Mouse (Mus musculus) forebrain, postnatal 0 days (tissue): ENCODE data around the gene Mecr. TPM values are rescaled to one million over a fixed set of nuclear protein-coding genes. Genes with fewer than 3 reads are reported as not detected.
A peak's percentile ranks its signal among the peaks of the same experiment; 100 is the strongest.

Source experiments
- ATAC-seq: fragments of 200-750 bp; cut with Nextera tagmentation; 2 replicates; pipeline ENCODE4 v1.8.0; 2017; ENCODE audit warnings: mild to moderate bottlenecking, moderate library complexity
- DNase-seq: peaks from one replicate; pipeline ENCODE4 v3.0.0-alpha.2; 2015
- H3K27ac ChIP-seq: fragments of 300-500 bp; sonication (generic); 2 replicates; pipeline ENCODE4 v1.5.1; 2014; ENCODE audit warnings: low read depth, mild to moderate bottlenecking, antibody characterized with exemption, low read length, moderate library complexity, mixed read lengths
- H3K27me3 ChIP-seq: fragments of 300-500 bp; sonication (generic); 2 replicates; pipeline ENCODE4 v1.6.1; 2014; ENCODE audit warnings: mild to moderate bottlenecking, low read length, mixed read lengths; ENCODE audit not compliant: insufficient read depth
- H3K36me3 ChIP-seq: fragments of 300-500 bp; sonication (generic); 2 replicates; pipeline ENCODE4 v1.6.1; 2014; ENCODE audit warnings: mild to moderate bottlenecking, moderate library complexity; ENCODE audit not compliant: insufficient read depth
- H3K4me1 ChIP-seq: fragments of 300-500 bp; sonication (generic); 2 replicates; pipeline ENCODE4 v1.6.1; 2014; ENCODE audit warnings: antibody characterized with exemption; ENCODE audit not compliant: insufficient read depth
- H3K4me2 ChIP-seq: fragments of 300-500 bp; sonication (generic); 2 replicates; pipeline ENCODE4 v1.6.1; 2014; ENCODE audit warnings: low read depth, mild to moderate bottlenecking, moderate library complexity
- H3K4me3 ChIP-seq: fragments of 300-500 bp; sonication (generic); 2 replicates; pipeline ENCODE4 v1.5.1; 2014; ENCODE audit warnings: low read depth, low read length, mixed read lengths
- H3K9ac ChIP-seq: fragments of 300-500 bp; sonication (generic); 2 replicates; pipeline ENCODE4 v1.6.1; 2014; ENCODE audit warnings: mild to moderate bottlenecking
- H3K9me3 ChIP-seq: fragments of 300-500 bp; sonication (generic); 2 replicates; pipeline ENCODE4 v1.6.1; 2016; ENCODE audit warnings: low read length
- CTCF ChIP-seq: sonication (generic); IDR thresholded peaks from 2 replicates; pipeline ENCODE4 v1.5.1; 2016; ENCODE audit warnings: antibody characterized with exemption, control low read depth, low read depth
- WGBS: fragments of 180-500 bp; shearing (Covaris S2); extraction: QIAGEN DNeasy Blood & Tissue Kit; methylation state at CpG from one replicate; pipeline ENCODE4 v1.1.7; 2014; 5-methylcytosine and 5-hydroxymethylcytosine counted together
- polyA plus RNA-seq: library from polyadenylated mRNA; unstranded; fragments of >200 nt; fragmentation: Nextera tagmentation; extraction: Ambion mirVana; gene quantifications from 2 replicates; pipeline ENCODE4 v1.2.1, GENCODE M21; 2015
- total RNA-seq: library from RNA; depleted of rRNA; stranded (reverse); fragments of >200 nt; gene quantifications from 2 replicates; pipeline ENCODE4 v1.2.3, GENCODE M21; 2014

Gene Mecr
- total and polyA plus RNA-seq, 2 experiments from 2014 or later = 20.3 to 31.8 TPM

GRCm38 (mm10) chr4:131805255-131805654, 38.0 kb upstream of the Mecr start:
- no peaks in the 10 kb centered on the region for H3K36me3 ChIP-seq
- H3K9ac ChIP-seq = no peak overlapping the region
- H3K4me2 ChIP-seq = no peak overlapping the region
- no peak for DNase-seq
- H3K27ac ChIP-seq = no peak overlapping the region
- H3K4me1 ChIP-seq = no peaks in the 10 kb centered on the region
- 76% methylated on average over 3 of the region's 3 CpGs for WGBS
- no peaks in the 10 kb centered on the region for H3K27me3 ChIP-seq
- no peak overlapping the region for H3K4me3 ChIP-seq
- no peak for TF ChIP-seq CTCF
- no peak for ATAC-seq
- no peaks in the 10 kb centered on the region for H3K9me3 ChIP-seq

- H3K9me3 ChIP-seq = no peaks in the 10 kb centered on the region
- ATAC-seq (peak; percentile 20; the same call in 1 of the 2 replicates), DNase-seq (peak; percentile 50)
- H3K4me2 ChIP-seq = no peak overlapping the region
- peak overlapping the region; percentile 31; the same call in 1 of the 2 replicates for H3K27ac ChIP-seq
- H3K4me1 ChIP-seq = no peaks in the 10 kb centered on the region
- no peaks in the 10 kb centered on the region for H3K27me3 ChIP-seq
- no peak overlapping the region for H3K4me3 ChIP-seq
- TF ChIP-seq CTCF = no peak
- no peaks in the 10 kb centered on the region for H3K36me3 ChIP-seq
- 59% methylated on average over 11 of the region's 11 CpGs for WGBS
- H3K9ac ChIP-seq = no peak overlapping the region
These were observed 30.8 kb upstream of the Mecr start for GRCm38 (mm10) chr4:131812458-131812857.

GRCm38 (mm10) chr4:131813798-131814197, 29.5 kb upstream of the Mecr start:
- WGBS = 89% methylated on average over 7 of the region's 7 CpGs
- H3K36me3 ChIP-seq = no peaks in the 10 kb centered on the region
- no peak for TF ChIP-seq CTCF
- no peaks in the 10 kb centered on the region for H3K9me3 ChIP-seq
- no peaks in the 10 kb centered on the region for H3K4me1 ChIP-seq
- H3K4me2 ChIP-seq = no peak overlapping the region
- H3K27ac ChIP-seq = no peak overlapping the region
- H3K27me3 ChIP-seq = no peaks in the 10 kb centered on the region
- H3K4me3 ChIP-seq = no peak overlapping the region
- ATAC-seq (no peak), DNase-seq (no peak)
- H3K9ac ChIP-seq = no peak overlapping the region

- no peaks in the 10 kb centered on the region for H3K9me3 ChIP-seq
- ATAC-seq = no peak
- no peaks in the 10 kb centered on the region for H3K36me3 ChIP-seq
- no peak for DNase-seq
- no peaks in the 10 kb centered on the region for H3K27me3 ChIP-seq
- H3K4me1 ChIP-seq = no peaks in the 10 kb centered on the region
- H3K27ac ChIP-seq = no peak overlapping the region
- TF ChIP-seq CTCF = no peak
- H3K9ac ChIP-seq = no peak overlapping the region
- 88% methylated on average over 10 of the region's 10 CpGs for WGBS
- no peak overlapping the region for H3K4me3 ChIP-seq
- H3K4me2 ChIP-seq = no peak overlapping the region
These were observed 28.4 kb upstream of the Mecr start for GRCm38 (mm10) chr4:131814869-131815268.

- DNase-seq = no peak
- 77% methylated on average over 10 of the region's 10 CpGs for WGBS
- no peaks in the 10 kb centered on the region for H3K4me1 ChIP-seq
- no peaks in the 10 kb centered on the region for H3K36me3 ChIP-seq
- no peaks in the 10 kb centered on the region for H3K27me3 ChIP-seq
- H3K9me3 ChIP-seq = no peaks in the 10 kb centered on the region
- no peak overlapping the region for H3K27ac ChIP-seq
- H3K9ac ChIP-seq = no peak overlapping the region
- no peak overlapping the region for H3K4me3 ChIP-seq
- H3K4me2 ChIP-seq = no peak overlapping the region
- ATAC-seq = peak; percentile 27; the same call in 1 of the 2 replicates
- no peak for TF ChIP-seq CTCF
These were observed 27.5 kb upstream of the Mecr start for GRCm38 (mm10) chr4:131815774-131816173.

GRCm38 (mm10) chr4:131818926-131819325, 24.3 kb upstream of the Mecr start:
- no peak overlapping the region for H3K4me3 ChIP-seq
- ATAC-seq (no peak), DNase-seq (no peak)
- H3K4me2 ChIP-seq = no peak overlapping the region
- 66% methylated on average over 23 of the region's 23 CpGs for whole genome bisulfite sequencing
- 0 out of 2 replicates have a peak, but pooled peaks cover 4% of the 10 kb centered on the region for H3K4me1 ChIP-seq
- H3K9me3 ChIP-seq = no peaks in the 10 kb centered on the region
- H3K27ac ChIP-seq = no peak overlapping the region
- no peak for TF ChIP-seq CTCF
- H3K27me3 ChIP-seq = no peaks in the 10 kb centered on the region
- no peak overlapping the region for H3K9ac ChIP-seq
- no peaks in the 10 kb centered on the region for H3K36me3 ChIP-seq

GRCm38 (mm10) chr4:131821161-131821731, 22.0 kb upstream of the Mecr start:
- Histone ChIP-seq H3K4me3 (no peak overlapping the region), H3K36me3 (no peaks in the 10 kb centered on the region), H3K9ac (no peak overlapping the region; the same call in 1 of the 2 replicates), H3K27me3 (no peaks in the 10 kb centered on the region), H3K27ac (no peak overlapping the region), H3K4me2 (no peak overlapping the region), H3K9me3 (no peaks in the 10 kb centered on the region), H3K4me1 (0 out of 2 replicates have a peak, but pooled peaks cover 4% of the 10 kb centered on the region)
- DNase-seq (peak; percentile 60), ATAC-seq (peak; percentile 73)
- 19% methylated on average over 16 of the region's 16 CpGs for WGBS
- TF ChIP-seq CTCF = no peak
